Comparison of ENCODE assay signal across 15 mouse cellular contexts in the genomic region with DNA sequence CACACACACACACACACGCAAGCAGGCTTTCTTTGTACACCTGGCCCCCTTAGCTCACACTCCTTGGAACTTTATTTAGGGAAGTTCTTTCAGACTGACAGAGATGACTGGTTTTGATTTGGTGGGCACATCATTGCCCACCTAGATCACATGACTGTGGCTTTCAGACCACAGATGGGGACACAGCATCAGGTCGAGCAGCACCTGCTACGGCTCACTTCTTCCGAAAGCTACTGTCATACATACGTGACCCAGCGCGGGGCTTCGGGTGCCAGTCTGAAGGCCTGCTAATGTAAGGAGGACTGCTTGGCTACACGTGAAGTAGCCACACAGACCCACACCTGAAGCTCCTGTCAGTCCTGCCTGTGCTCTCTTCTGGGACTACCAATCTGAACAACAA.
"Had no signal": no experiment of that assay in that cellular context is flagged by ENCODE, and none has a peak within 500 bp of the region (broad histone marks: within the 10 kb centered on the region; RNA-seq: fewer than 3 reads in every experiment).

No protein-coding gene starts in this region.

- H3K9me3 ChIP-seq: midbrain, embryonic 10.5 days; midbrain, embryonic 12.5 days; neural tube, embryonic 13.5 days; neural tube, embryonic 15.5 days had no signal

- H3K4me3 ChIP-seq: midbrain, embryonic 10.5 days; midbrain, embryonic 12.5 days; myocyte; neural tube, embryonic 13.5 days; neural tube, embryonic 15.5 days had no signal

- H3K4me2 ChIP-seq: lung, embryonic 14.5 days; midbrain, embryonic 12.5 days; neural tube, embryonic 13.5 days; neural tube, embryonic 15.5 days had no signal

- H3K9ac ChIP-seq: lung, embryonic 14.5 days; midbrain, embryonic 12.5 days; neural tube, embryonic 13.5 days; neural tube, embryonic 15.5 days had no signal

- ATAC-seq: midbrain, embryonic 16.5 days had no signal

- H3K27ac ChIP-seq: midbrain, embryonic 10.5 days; midbrain, embryonic 12.5 days; neural tube, embryonic 13.5 days; neural tube, embryonic 15.5 days had no signal

- H3K27me3 ChIP-seq: midbrain, embryonic 12.5 days; neural tube, embryonic 13.5 days; neural tube, embryonic 15.5 days had no signal

- DNase-seq: lung, adult 18-20 months; lung, embryonic 14.5 days; lung, postnatal 10 days; midbrain, embryonic 14.5 days; retina, postnatal 1 day; right cerebral cortex, adult 18-20 months; thymus, adult 18-20 months; thymus, postnatal 25 days; thymus, postnatal 4 days had no signal
